Mouse (Mus musculus): ENCODE data around the gene Nefh.

The Nefh gene

DNA sequence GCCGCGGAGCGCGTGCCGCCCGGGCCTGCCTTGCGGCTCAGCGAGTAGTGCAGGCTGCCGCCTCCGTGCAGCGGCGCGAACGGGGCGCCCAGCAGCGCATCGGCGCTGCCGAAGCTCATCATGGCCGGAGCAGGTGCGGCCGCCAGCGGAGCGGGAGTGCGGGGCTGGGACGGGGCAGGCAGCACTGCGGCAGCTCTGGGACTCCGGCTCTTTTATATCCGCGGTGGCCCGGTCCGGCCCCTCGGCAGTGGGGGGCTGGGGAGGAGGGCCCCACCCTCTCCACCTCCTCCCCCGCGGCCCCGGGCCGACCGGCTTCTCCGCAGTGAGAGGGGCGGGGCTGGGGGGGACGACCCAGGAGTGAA is at the start of gene Nefh:
TSS of gene Nefh (minus strand) at position 252 of the 362 bp plus-strand sequence.
- DNase-seq: no peak

- DNase-seq: no peak
Observed at GRCm38 (mm10) chr11:4996621-4997199, 48.8 kb upstream of the Nefh start.

DNA sequence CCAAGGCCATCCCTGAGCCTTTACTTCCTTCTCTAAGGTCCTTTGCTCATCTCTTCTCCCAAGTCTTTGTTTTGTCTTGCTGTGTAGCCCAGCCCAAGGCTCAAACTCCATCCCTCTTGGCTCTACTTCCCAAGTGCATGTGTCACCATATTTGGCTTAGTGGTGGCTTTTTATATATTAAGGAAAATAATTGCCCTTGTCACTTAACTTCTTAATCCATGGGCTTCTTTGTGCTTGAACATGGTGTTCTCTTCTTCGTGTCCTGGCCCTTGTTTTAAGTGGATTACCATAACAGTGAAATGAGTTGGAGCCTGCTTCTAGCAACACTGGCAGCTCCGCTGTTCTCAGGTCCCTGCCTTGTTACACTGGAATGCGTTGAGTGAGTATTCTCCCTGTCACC is 47.8 kb upstream of the Nefh start:
- DNase-seq: no peak

- DNase-seq: no peak
Observed at GRCm38 (mm10) chr11:4992471-4992870, 44.6 kb upstream of the Nefh start.

DNA sequence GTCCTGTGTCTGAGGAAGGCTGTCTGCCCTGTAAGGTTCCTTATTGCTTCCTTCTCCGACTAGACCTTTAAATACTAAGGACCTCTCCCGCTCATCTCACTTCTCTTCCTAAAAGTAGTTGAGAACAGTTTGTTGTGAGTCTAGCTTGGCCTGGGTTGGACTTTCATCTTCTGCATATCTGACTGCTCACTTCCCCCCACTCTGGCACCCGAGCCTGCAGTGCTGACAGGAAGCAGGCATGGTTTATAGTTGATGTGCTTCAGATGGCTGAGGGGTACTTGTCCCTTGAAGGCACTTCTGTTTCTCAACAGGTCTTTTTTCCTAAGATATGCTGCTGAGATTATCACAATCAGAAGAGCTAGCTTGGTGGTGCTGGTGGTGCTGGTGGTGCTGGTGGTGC is 41.3 kb upstream of the Nefh start:
- DNase-seq: peak in 1 of 2 experiments; percentile 15

DNA sequence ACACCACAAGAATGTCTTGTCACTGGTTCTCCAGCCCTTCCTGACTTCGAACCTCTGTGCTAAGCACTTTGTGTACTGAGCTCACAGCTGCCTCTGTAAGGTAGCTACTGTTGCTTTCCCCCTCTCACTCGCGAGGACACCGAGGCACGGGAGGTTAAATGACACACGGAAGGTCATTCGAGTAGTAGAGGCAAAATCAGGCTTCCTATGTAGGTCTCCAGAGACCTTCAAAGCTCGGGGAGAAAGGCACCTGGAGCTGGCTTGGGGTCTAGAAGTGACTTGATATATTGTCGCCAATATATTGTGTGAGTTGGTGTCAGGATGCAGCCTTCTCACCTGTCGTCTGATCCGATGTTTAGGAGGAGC is 39.6 kb upstream of the Nefh start:
- no peak for DNase-seq

GRCm38 (mm10) chr11:4986695-4987486 is 39.0 kb upstream of the Nefh start, which contains the start of gene Ap1b1:
Gene Ap1b1, plus strand, starts transcription at chr11:4986824.
- DNase-seq: peak; percentile 91 to 94

GRCm38 (mm10) chr11:4984799-4985198 is 36.9 kb upstream of the Nefh start:
- no peak for DNase-seq

DNA sequence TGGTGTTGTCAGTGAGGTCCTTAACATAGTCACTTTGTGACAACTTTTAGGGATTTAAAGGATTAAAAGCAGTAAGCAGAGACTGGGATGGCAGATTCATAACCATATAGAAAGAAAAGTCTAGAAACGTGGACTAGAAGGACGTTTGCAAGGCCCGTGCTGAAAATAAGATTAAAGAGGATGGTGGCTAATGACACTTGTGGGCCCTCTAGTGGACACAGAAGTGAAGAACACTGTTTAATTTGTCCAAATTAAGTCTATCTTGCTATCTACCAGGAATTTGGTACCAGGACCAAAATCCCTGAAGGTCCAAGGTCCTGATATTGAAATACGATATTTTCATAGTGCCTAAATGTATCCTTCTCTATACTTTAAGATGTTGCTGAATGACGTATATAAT is 36.4 kb upstream of the Nefh start:
- peak in 1 of 2 experiments; percentile 19 for DNase-seq

DNA sequence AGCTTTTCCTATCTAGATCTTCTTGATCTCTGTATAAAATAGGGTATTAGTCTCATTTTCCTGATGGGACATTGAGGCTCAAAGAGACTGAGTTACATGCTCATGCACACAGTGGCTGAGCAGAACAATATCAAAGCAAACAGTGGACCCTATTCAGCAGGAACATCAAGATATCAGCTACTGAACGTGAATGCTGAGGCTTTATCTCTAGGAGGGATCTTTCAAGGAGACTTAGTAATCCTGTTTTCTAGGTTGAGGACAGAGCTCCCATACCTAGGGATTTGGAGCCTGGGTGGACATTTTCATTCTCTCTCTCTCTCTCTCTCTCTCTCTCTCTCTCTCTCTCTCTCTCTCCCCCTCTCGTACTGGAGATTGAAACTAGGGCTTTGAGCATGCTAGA is 35.7 kb upstream of the Nefh start:
- no peak for DNase-seq

DNA sequence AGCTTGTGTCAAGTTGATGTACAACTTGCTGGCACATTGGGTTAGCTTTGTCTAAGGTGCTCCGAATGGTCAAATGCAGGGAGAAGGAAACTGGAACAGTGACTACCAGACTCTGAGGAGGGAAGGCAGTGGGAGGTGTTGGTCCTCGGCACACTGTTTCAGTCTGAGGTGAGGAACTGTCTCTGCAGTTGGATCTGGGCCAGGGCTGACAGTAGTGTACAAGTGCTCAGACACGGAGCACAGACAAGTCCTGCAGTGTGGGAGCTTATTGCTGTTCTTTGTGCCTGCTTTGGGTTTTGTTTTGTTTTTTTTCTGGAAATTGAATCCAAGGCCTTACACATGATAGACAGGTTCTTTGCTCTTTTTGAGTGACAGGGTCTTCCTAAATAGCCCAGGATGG is 35.1 kb upstream of the Nefh start:
- no peak for DNase-seq

- peak; percentile 60 to 74 for DNase-seq
Observed at GRCm38 (mm10) chr11:4975623-4976022, 27.8 kb upstream of the Nefh start.

- DNase-seq: peak; percentile 33 to 57
Observed at GRCm38 (mm10) chr11:4974376-4975122, 26.7 kb upstream of the Nefh start.

- DNase-seq: no peak
Observed at GRCm38 (mm10) chr11:4973871-4974256, 26.0 kb upstream of the Nefh start.

- peak; percentile 49 to 58 for DNase-seq
Observed at GRCm38 (mm10) chr11:4972967-4973870, 25.4 kb upstream of the Nefh start.

DNA sequence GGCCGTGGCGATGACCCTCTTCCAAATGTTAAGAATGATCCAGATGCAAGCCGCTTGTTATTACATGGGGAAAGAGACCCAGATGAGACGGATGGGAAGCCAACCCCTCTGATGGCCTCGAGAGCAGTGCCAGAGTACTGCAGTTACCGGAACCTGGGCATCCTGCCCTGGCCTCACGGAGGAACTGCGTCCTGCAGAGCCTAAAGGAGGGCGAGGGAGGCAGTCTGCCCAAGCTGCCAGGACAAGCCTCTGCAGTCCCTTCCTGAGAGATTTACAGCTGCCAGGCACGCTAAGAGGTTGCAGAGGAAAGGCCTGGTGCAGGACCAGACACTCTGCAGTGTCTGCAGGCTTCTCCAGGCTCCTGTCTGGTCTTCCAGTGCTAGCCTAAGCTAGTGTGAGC is 20.5 kb upstream of the Nefh start:
- DNase-seq: no peak

DNA sequence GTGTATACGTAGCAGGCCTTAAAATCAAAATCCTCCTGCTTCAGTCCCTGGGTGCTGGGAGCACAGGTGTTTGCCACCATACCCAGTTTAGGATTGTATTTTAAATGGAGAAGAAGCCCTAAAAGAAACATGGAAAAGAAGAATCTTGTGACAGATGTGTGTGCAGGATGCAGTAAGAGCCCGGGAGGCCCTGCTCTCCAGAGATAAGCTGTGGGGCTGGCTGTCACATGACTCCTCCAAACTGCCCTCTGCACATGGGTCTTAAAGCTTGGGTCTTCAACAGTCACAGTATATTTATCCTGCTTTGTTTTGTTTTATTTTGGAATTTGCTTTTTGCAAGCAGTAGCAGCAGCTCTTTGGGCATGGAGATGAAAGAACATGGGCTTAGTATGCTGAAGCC is 19.7 kb upstream of the Nefh start:
- no peak for DNase-seq

GRCm38 (mm10) chr11:4966888-4967287 is 19.0 kb upstream of the Nefh start:
- no peak for DNase-seq

- no peak for DNase-seq
Observed at GRCm38 (mm10) chr11:4966325-4966724, 18.5 kb upstream of the Nefh start.

GRCm38 (mm10) chr11:4963099-4963808 is 15.4 kb upstream of the Nefh start:
- DNase-seq: no peak

DNA sequence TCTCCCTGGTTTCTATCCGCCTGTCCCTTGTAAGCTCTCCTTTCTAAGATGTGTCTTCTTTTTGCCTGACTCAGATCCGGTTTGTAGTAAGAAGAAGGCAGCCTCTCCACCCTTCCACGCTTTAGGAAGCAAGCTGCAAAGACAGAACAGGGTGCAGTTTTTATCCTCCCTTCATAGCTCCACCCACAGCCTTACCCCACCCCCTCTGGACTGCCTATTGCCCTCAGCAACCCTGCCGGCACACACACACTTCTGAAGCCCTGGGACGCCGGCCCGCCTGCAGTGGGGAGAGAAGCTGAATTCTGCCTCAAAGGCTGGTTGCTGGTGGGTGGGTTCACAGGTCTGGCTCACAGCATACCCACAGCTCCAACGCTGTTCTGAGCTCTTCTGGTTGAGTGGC is 6.1 kb upstream of the Nefh start:
- peak in 1 of 2 experiments; percentile 19 for DNase-seq

- DNase-seq: no peak
Observed at GRCm38 (mm10) chr11:4953401-4953800, 5.5 kb upstream of the Nefh start.

Data from lung, adult 18-20 months (tissue).